Mouse (Mus musculus): Measurements from ENCODE around the gene Srf. TPM values are rescaled to one million over a fixed set of nuclear protein-coding genes. Genes with fewer than 3 reads are reported as not detected.

Gene Srf
- polyA plus RNA-seq, 1 experiment from 2014 or later = 7.8 TPM

DNA sequence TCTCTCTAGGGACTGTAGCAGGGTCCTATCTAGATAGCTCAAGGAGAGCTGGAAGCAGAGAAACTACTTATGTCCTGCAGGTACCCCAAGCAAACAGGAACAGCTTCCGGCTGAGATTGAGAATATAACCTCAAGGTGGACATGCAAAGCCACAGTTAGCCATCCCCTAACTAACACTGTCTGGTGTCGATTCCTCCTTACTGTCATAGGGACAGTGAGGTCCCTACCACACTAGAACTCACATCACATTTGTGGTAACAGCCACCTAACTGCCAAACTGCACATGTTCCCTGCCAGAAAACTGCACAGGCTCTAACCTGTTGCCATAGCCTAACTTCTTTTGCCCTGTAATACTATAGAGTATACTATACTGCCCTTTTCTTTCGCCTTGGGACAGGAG is 2.0 kb downstream of the Srf start:
- 78% methylated on average over 3 of the region's 3 CpGs for WGBS
- Histone ChIP-seq H3K9me3 (no peaks in the 10 kb centered on the region), H3K4me3 (peak overlapping the region; percentile 100), H3K36me3 (peaks cover 36% of the 10 kb centered on the region), H3K27me3 (ENCODE audit: insufficient read depth, poor library complexity, severe bottlenecking) (0 out of 2 replicates have a peak, but pooled peaks cover 8% of the 10 kb centered on the region), H3K27ac (peak overlapping the region; percentile 74; the same call in 1 of the 2 replicates), H3K4me1 (replicated peaks) (peaks cover 52% of the 10 kb centered on the region)
- DNase-seq (ENCODE audit: low spot score) = no peak

DNA sequence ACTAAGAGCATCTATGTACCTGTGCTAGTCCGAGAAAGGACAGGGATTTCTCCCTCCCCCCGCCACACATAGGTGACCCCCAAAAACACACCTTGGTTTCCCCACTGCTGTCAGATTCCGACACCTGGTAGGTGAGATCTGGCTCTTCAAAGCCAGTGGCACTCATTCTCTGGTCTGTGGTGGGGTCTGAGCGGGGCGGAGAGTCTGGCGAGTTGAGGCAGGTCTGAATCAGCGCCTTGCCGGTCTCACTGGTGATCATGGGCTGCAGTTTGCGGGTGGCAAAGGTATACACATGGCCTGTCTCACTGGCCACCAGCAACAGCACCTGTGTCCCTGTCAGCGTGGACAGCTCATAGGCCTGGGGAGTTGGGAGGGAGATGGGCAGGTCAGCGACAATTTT is 2.5 kb downstream of the Srf start:
- Histone ChIP-seq H3K9me3 (no peaks in the 10 kb centered on the region), H3K4me1 (replicated peaks) (peaks cover 57% of the 10 kb centered on the region), H3K36me3 (peaks cover 40% of the 10 kb centered on the region), H3K27me3 (ENCODE audit: insufficient read depth, poor library complexity, severe bottlenecking) (peaks cover 8% of the 10 kb centered on the region; the same call in 1 of the 2 replicates), H3K4me3 (peak overlapping the region; percentile 100), H3K27ac (peak overlapping the region; percentile 74)
- 41% methylated on average over 11 of the region's 11 CpGs for WGBS
- DNase-seq (ENCODE audit: low spot score) = no peak

DNA sequence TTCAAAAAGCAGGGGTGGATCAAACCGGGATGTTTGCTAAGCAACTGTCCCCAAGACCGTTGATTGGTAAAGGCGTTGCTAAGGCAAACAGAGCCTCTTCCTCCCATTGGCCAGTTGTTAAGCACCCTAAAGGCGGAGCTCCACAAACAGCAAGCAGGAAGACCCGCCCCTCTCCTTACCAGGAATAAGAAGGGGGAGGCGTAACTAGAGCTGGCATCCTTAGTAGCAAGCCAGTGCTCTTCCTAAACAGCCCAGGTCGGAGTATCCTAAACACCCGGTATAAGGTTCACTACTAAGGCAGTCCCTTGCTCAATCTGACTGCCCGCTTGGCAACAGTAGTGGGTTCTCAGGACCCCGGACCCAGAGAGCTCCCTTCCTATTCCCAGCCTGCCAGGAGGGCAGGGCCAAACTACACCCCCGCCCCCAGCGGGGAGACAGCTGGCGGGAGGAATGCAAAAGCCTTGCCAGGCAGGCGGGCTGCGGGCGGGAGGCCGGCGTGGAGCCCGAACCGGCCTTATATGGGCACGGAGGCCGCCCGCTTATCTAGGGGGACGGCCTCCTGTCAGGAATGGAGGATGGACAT is 3.0 kb downstream of the Srf start:
- H3K27me3 ChIP-seq (ENCODE audit: insufficient read depth, poor library complexity, severe bottlenecking) = peaks cover 9% of the 10 kb centered on the region; the same call in 1 of the 2 replicates
- H3K4me3 ChIP-seq = peak overlapping the region; percentile 100
- peaks cover 62% of the 10 kb centered on the region for H3K4me1 ChIP-seq (replicated peaks)
- peak; percentile 87 for DNase-seq (ENCODE audit: low spot score)
- H3K9me3 ChIP-seq = no peaks in the 10 kb centered on the region
- peak overlapping the region; percentile 74 for H3K27ac ChIP-seq
- peaks cover 46% of the 10 kb centered on the region for H3K36me3 ChIP-seq
- 1% methylated on average over 24 of the region's 24 CpGs for WGBS

DNA sequence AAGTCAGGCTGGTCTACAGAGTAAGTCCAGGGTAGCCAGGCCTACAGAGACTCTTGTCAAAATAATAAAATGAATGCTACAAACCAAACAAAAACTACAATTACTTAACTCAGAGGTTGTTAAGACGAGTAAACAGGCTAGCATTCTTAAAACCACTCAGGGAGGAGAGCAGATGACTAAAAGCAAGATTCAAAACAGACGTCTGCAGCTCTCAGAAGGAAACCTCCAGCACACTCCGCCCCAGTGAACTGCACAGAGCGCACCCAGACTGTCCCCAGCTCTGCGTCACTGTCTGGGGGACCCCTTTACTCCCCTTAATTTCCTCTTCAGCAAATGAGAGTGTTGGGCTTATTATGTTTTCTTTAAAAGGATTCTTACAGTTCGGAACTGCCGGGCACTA is 3.8 kb downstream of the Srf start:
- 86% methylated on average over 7 of the region's 7 CpGs for WGBS
- no peak for DNase-seq (ENCODE audit: low spot score)
- no peaks in the 10 kb centered on the region for H3K9me3 ChIP-seq
- peak overlapping the region; percentile 20 for H3K27ac ChIP-seq
- H3K36me3 ChIP-seq = peaks cover 51% of the 10 kb centered on the region
- no peak overlapping the region for H3K4me3 ChIP-seq
- peaks cover 17% of the 10 kb centered on the region for H3K27me3 ChIP-seq (ENCODE audit: insufficient read depth, poor library complexity, severe bottlenecking)
- peaks cover 64% of the 10 kb centered on the region for H3K4me1 ChIP-seq (replicated peaks)

DNA sequence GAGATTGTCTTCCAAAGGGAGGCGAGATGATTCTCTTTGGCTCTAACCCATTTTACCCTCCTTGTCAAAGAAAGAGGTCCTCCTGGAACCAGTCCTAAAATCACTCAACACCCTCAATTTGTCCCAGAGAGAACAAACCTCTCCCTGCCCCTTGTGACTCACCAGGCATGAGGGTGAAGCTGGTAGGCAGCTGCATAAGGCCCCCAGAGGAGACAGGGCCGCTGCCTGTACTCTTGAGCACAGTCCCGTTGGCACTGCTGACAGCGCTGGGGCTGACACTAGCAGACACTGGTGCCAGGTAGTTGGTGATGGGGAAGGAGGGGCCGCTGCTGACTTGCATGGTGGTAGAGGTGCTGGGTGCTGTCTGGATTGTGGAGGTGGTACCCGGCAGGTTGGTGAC is 4.6 kb downstream of the Srf start:
- DNase-seq (ENCODE audit: low spot score) = no peak
- Histone ChIP-seq H3K4me1 (replicated peaks) (peaks cover 64% of the 10 kb centered on the region), H3K36me3 (peaks cover 51% of the 10 kb centered on the region), H3K27me3 (ENCODE audit: insufficient read depth, poor library complexity, severe bottlenecking) (peaks cover 24% of the 10 kb centered on the region), H3K27ac (no peak overlapping the region), H3K9me3 (no peaks in the 10 kb centered on the region), H3K4me3 (no peak overlapping the region)
- WGBS = 92% methylated on average over 6 of the region's 6 CpGs

DNA sequence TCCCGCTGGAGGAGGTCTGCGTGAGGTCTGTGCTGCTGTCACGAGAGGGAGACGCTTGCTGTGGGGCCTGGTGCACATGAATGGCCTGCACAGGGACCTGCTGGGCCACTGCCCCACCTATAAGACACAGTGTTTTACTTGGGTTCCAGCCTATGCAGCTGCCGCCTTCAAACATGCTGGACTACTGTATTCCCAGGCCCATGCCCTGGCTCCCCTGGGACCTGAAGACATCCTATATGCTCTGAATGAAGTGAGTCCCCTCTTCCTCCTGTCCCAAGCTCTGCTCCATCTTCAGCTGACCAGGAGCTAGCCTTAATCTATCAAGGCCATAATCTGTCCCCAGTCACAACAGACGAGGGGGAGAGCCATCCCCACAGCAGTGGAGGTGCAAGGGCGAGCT is 5.1 kb downstream of the Srf start:
- 85% methylated on average over 7 of the region's 7 CpGs for WGBS
- Histone ChIP-seq H3K9me3 (no peaks in the 10 kb centered on the region), H3K27me3 (ENCODE audit: insufficient read depth, poor library complexity, severe bottlenecking) (peaks cover 29% of the 10 kb centered on the region), H3K4me1 (replicated peaks) (peaks cover 68% of the 10 kb centered on the region), H3K36me3 (peaks cover 51% of the 10 kb centered on the region), H3K27ac (no peak overlapping the region), H3K4me3 (no peak overlapping the region)
- DNase-seq (ENCODE audit: low spot score) = no peak

DNA sequence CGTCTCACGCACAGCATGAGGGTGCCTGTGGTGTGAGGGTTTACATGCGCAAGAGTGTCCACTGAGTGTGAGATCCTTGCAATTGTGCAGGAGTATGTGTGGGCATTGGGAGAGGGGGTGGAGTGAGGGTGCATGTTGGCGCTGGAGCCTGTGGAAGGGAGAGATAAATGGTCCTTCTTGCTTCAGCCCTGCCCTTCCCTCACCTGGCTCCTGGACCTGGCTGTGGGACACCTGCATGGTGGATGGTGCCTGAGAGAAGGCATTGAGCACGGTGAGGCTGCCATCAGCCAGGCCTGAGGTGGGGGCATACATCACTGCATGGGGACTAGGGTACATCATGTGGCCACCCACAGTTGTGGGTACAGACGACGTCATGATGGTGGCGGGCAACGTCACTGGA is 6.3 kb downstream of the Srf start:
- no peak overlapping the region for H3K4me3 ChIP-seq
- peaks cover 42% of the 10 kb centered on the region for H3K27me3 ChIP-seq (ENCODE audit: insufficient read depth, poor library complexity, severe bottlenecking)
- H3K4me1 ChIP-seq (replicated peaks) = peaks cover 61% of the 10 kb centered on the region
- no peak for DNase-seq (ENCODE audit: low spot score)
- no peaks in the 10 kb centered on the region for H3K9me3 ChIP-seq
- H3K27ac ChIP-seq = no peak overlapping the region
- peaks cover 51% of the 10 kb centered on the region for H3K36me3 ChIP-seq
- 90% methylated on average over 9 of the region's 9 CpGs for WGBS

DNA sequence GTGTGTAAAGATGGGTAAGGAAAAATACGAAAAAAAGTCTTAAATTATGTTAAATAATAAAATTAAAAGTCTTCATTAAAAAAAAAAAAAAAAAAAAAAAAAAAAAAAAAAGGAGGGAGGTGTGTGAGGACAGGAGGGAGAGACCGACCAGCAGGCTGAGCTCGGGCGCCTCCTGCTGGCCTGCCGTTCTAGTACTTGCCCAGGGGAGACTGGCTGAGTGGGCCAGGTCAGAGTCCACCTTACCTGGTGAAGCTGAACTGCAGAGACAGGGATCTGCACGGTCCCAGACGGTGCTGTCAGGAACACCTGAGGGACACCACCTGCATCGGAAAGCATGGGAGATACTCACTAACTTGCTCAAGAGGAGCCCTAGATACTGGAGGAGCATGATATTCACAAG is 6.8 kb downstream of the Srf start:
- Histone ChIP-seq H3K9me3 (no peaks in the 10 kb centered on the region), H3K4me3 (no peak overlapping the region), H3K36me3 (peaks cover 51% of the 10 kb centered on the region), H3K27ac (no peak overlapping the region), H3K4me1 (replicated peaks) (peaks cover 57% of the 10 kb centered on the region), H3K27me3 (ENCODE audit: insufficient read depth, poor library complexity, severe bottlenecking) (peaks cover 46% of the 10 kb centered on the region)
- WGBS = 24% methylated on average over 8 of the region's 8 CpGs
- DNase-seq (ENCODE audit: low spot score) = peak; percentile 65

DNA sequence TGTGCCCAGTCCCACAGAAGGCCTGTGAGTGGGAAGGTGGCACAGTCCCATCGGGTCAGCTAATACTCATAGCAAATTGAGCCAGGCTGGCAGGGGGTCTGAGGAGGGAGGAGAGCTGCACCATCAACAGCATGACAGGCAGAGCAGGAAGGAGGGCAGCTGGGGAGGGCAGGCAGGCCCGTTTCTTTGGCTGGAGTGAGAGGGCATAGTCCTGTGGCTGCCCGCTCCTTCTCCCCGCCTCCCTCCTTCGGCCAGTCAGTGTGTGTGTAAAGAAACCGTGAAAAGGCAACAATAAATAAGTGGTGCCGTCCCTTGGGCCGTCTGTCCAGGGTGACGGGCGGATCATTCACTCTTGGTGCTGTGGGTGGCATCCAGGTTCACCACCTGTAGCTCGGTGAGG is 7.2 kb downstream of the Srf start:
- peaks cover 44% of the 10 kb centered on the region for H3K27me3 ChIP-seq (ENCODE audit: insufficient read depth, poor library complexity, severe bottlenecking)
- no peak for DNase-seq (ENCODE audit: low spot score)
- H3K9me3 ChIP-seq = no peaks in the 10 kb centered on the region
- WGBS = 49% methylated on average over 11 of the region's 11 CpGs
- H3K36me3 ChIP-seq = peaks cover 51% of the 10 kb centered on the region
- H3K27ac ChIP-seq = peak overlapping the region; percentile 17; the same call in 1 of the 2 replicates
- H3K4me1 ChIP-seq (replicated peaks) = peaks cover 52% of the 10 kb centered on the region
- no peak overlapping the region for H3K4me3 ChIP-seq

DNA sequence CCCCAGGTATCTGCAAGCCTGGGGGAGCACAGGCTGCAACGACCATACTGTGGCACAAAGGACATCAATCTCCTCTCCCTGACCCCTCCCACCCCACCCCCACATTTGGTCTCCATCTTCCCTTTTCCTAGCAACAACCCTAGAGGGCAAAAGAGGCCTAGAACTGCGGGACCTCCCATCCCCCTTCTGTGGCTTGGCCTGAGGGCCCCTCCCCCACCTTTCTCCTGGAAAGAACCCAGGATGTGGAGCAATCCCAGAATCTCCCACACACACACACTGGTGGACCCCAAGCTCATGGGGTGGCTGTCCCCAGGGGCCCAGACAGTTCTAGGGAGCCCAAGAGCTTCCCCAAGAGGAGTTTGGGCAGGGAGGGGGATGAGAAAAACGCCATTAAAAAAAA is 8.1 kb downstream of the Srf start:
- peaks cover 58% of the 10 kb centered on the region for H3K36me3 ChIP-seq
- H3K9me3 ChIP-seq = no peaks in the 10 kb centered on the region
- no peak for DNase-seq (ENCODE audit: low spot score)
- 15% methylated on average over 3 of the region's 3 CpGs for WGBS
- H3K4me1 ChIP-seq (replicated peaks) = peaks cover 44% of the 10 kb centered on the region
- H3K4me3 ChIP-seq = no peak overlapping the region
- no peak overlapping the region for H3K27ac ChIP-seq
- H3K27me3 ChIP-seq (ENCODE audit: insufficient read depth, poor library complexity, severe bottlenecking) = peaks cover 46% of the 10 kb centered on the region

DNA sequence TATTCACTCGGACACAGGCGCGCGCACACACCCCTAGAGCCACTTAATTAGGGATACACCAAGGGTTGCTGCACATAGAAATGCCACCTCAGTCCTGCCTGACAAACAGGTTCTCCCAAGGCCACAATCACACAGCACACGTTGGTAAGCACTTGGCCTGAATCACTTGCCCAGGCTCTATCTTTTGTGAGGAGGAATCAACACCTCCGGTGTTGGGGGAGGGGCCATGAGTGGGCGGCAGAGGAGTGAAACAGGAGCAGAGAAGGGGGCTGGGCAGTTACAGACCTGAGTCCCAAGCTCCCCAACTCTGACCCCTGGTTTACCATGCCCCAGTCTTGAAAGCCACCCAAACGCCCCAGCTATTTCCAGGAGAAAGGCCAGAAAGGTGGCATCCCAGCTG is 9.0 kb downstream of the Srf start:
- H3K4me3 ChIP-seq = peak overlapping the region; percentile 74; the same call in 1 of the 2 replicates
- no peak for DNase-seq (ENCODE audit: low spot score)

DNA sequence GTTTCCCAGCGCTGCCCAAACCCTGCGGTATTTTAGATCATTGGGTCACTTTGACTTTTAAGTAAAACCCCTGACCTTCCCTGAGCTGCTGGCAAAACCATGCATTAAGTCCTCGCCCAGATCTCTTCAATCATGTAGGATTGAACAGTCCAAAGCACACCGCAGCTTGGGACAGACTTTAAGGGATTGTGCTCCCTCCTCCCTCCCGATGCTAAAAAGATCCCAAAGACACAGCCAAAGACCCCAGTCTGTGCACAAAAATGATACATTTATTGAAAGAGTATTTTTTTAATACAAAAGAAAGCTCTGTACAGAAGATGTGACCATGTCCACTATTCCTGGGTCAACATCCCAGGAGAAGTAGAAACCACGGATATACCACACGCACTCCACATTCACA is 9.4 kb downstream of the Srf start:
- Histone ChIP-seq H3K27me3 (ENCODE audit: insufficient read depth, poor library complexity, severe bottlenecking) (peaks cover 46% of the 10 kb centered on the region), H3K4me1 (replicated peaks) (peaks cover 36% of the 10 kb centered on the region), H3K9me3 (no peaks in the 10 kb centered on the region), H3K4me3 (peak overlapping the region; percentile 74), H3K36me3 (peaks cover 49% of the 10 kb centered on the region), H3K27ac (peak overlapping the region; percentile 84; the same call in 1 of the 2 replicates)
- DNase-seq (ENCODE audit: low spot score) = no peak
- 8% methylated on average over 7 of the region's 7 CpGs for WGBS

More for the DNA sequence above, 9.0 kb downstream of the Srf start:
- H3K27ac ChIP-seq = 0 out of 2 replicates have a peak overlapping the region, but pooled peaks have one; percentile 8
- H3K36me3 ChIP-seq = peaks cover 51% of the 10 kb centered on the region
- H3K9me3 ChIP-seq = no peaks in the 10 kb centered on the region
- peaks cover 36% of the 10 kb centered on the region for H3K4me1 ChIP-seq (replicated peaks)
- H3K27me3 ChIP-seq (ENCODE audit: insufficient read depth, poor library complexity, severe bottlenecking) = peaks cover 46% of the 10 kb centered on the region
- WGBS = 8% methylated on average over 8 of the region's 8 CpGs

DNA sequence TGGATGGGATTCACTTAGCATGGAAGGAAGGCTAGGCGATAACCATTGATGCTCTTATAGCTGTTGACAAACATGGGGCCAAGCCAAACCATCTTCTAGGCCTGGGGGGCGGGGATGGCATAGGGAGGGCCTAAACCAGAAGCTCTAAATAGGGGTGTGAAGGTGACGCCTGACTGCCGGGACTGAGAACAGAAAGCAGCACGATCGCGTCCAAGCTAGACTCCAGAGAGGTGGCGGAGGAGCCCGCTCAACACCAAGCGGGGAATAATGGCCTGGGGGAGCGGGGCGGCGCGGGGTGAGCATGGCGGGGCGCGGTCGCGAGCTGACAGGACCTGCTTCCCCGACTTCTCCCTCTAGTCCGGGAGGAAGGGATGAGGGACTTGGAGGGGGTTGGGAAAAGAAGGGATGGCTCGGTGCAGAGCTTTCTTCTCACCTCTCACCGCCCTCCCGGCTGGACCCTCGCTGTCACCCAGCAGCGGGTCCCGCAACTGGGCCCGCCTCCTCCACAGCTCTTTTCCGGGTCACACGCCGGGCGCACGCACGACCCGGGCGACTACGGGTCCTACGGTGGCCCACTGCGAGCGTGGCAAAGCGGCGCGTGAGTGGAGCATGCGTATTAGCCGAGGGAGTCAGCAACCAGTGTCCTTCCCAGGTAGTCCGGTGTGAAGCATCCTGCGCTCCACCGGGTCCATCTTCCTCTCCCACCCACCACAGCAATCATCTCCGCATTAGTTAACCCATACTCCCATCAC is 10.0 kb downstream of the Srf start, which contains the start of gene Cul9:
Cul9 (minus strand) TSS at position 576 of the 752 bp plus-strand sequence.
- Histone ChIP-seq H3K36me3 (peaks cover 48% of the 10 kb centered on the region), H3K4me1 (replicated peaks) (peaks cover 36% of the 10 kb centered on the region), H3K27ac (peak within 1 kb of the TSS; percentile 84), H3K9me3 (no peaks in the 10 kb centered on the region), H3K27me3 (ENCODE audit: insufficient read depth, poor library complexity, severe bottlenecking) (peaks cover 46% of the 10 kb centered on the region), H3K4me3 (peak within 1 kb of the TSS; percentile 74)
- 1% methylated on average over 49 of the region's 49 CpGs for WGBS
- peak; percentile 70 for DNase-seq (ENCODE audit: low spot score)
